Mouse (Mus musculus) frontal cortex, postnatal 10 days (tissue): Measurements from ENCODE around the gene Nfic.
A peak's percentile ranks its signal among the peaks of the same experiment; 100 is the strongest.

Experiments
- DNase-seq, 2 experiments: peaks; one replicate each; pipeline ENCODE4 v3.0.0; 2022; ENCODE audit warnings: low spot score in 2 of 2, mixed read lengths in 1 of 2

The Nfic gene

DNA sequence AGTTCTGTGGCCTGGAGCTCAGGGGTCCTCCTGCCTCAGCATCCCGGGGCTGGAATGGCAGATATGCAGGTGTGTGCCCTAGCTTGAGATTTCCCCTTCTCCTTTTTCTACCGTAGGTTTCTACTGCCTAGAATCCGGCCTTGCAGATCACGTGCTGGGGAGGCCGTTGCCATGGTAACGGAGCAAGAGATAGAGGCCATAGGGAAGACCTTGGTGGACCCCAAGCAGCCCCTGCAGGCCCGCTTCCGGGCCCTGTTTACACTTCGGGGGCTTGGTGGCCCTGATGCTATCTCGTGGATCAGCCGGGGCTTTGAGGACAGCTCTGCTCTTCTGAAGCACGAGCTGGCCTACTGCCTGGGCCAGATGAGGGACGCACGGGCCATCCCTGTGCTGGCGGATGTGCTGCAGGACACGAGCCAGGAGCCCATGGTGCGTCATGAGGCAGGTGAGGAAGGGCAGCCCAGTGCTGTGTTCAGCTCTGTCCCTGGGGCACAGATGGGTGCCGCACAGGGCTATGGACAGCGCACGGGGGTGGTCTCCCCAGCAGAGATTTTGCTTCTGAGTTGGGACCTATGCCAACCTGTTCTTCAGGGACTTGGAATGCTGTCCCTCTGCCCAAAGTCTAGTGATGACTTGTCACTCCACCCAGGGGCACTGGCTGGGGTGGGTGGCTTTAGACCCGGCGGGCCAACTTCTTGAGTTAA is 69.7 kb downstream of the Nfic start:
- DNase-seq: no peak

DNA sequence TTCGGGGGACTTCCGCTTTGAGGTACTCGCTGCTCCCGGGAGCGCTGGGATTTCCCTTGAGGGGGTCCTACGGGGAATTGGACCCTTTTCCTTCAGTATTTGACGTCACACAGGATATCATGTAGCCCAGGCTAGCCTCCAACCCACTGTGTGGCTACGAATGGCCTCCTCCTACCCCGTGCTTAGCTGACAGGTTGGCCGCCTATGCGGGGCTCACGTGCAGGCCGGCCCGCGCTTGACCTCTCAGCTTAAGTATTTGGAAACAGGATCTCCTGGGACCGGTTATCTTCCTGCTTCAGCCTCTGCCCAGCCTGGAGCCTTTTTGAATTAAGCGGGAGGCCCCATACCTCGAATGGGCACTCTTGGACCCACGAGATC is 70.8 kb downstream of the Nfic start:
- no peak for DNase-seq

DNA sequence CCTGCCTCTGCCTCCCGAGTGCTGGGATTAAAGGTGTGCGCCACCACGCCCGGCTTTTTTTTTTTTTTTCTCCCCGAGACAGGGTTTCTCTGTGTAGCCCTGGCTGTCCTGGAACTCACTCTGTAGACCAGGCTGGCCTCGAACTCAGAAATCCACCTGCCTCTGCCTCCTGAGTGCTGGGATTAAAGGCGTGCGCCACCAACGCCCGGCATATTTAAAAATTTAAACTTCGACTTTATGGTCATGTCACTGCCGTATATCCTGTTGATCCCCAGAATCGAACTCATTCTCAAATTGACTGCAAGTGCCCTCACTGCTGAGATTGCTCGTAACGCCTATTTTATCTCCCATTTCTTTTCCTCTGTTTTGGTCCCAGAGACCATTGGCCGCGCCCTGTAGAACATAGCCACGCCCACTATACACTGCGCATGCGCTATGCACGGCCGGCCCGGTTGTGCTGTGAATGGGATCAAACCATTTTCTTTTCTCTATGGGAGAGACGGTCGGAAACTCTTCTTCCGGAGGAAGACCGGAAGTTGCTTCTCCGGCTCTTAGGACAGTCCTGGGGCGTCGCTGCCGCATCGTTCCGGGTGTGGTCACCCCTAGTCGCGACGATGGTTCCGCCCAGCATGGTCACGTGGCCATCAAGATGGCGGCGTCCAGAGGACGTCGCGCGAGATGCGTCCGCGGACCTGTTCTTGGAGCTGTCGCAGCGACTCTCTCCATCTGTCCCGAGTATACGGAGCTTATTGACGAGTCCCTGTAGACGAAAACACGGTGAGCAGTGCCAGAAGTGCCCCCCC is 71.4 kb downstream of the Nfic start, which contains the start of the genes Dohh and Gm48551:
TSS of gene Dohh (plus strand) at position 627 of the 803 bp plus-strand sequence.
TSS of gene Gm48551 (plus strand) at position 665 of the 803 bp plus-strand sequence.
- DNase-seq: peak; percentile 97 to 98

DNA sequence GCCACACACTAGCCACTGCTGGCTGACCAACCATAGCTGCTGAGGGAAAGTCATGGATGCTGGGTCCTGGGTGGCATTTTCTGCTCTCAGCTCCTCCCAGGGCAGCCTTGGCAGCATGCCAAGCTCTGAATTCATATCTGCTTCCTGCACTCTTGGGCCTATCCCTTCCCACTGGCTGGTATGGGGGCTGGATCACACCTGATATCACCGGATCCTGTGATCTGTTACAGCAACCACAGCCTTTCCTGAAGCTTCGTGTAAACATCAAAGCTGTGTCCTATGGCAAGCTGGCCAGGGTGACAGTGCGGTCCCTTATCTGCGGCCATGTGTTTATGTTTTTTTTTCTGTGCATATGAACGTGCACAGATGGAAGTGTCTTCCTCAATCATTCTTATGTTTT is 73.4 kb downstream of the Nfic start:
- no peak for DNase-seq

DNA sequence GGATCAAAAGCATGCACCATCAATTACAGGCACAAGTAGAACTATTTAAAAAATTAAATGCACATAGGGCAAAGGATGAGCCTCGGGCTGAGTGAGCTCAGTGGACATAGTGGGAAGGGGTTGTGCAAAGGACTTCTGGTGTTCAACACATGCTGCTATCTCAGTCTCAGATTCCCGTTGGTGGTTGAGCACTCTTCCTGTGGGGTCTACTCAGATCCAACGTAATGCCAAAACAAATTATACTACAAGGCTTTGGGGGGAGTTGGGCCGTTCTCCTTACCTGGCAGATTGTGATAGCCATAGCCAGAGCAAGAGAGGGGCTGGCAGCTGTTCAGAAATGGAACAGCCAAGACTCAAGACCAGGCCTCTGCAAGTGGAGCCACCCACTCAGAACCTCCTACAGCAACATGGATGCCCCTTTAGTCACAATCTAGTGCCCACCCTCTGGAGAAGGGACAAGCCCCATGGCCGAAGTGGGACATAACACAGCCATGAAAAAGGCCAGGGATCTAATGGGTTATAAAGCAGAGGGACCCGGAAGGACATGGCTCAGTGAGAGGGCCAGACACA is 75.5 kb downstream of the Nfic start:
- DNase-seq: no peak

DNA sequence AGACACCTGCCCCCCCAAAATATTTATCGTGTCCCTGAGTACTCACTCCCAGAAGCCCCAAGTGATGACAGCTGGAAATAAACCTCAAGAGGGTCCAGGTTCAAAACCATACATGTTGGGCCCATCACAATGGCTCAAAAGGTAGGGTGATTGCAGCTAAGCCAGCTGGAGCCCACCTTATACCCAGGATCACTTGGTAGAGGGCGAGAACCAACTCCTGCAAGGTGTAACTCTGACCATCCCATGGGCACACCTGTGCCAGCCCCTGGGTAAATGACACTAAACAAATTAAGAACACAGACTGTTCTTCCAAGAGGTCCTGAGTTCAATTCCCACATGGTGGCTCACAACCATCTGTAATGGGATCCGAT is 76.3 kb downstream of the Nfic start:
- DNase-seq: no peak

DNA sequence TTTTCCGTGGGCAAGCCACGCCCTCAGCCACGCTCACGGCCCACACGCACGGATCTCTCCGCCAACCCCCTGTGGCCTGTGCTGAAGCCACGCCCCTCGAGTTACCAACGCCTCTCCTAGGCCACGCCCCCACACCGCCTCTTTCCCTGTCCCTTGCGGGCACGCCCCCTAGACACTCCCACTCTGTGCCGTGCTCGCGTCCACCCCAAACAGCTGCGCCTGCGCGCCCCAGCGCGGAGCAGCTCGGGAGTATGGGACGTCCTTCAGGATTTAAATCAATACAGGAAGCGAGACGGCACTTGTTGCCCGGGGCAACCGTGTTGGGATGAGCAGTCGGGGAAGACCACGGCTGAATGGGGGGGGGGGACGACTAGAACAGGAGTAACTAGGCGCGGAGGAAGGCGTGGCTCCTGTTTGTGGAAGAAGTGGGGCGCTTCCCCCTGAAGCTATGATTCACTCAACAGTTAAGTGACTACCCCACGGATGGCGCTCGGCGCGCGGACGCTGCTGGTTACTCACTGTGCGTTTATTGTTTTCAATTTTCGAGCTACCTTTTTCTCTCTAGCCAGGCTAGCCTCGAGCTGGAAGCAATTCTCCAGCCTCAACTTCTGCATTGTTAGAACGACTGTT is 76.8 kb downstream of the Nfic start:
- peak; percentile 100 for DNase-seq

DNA sequence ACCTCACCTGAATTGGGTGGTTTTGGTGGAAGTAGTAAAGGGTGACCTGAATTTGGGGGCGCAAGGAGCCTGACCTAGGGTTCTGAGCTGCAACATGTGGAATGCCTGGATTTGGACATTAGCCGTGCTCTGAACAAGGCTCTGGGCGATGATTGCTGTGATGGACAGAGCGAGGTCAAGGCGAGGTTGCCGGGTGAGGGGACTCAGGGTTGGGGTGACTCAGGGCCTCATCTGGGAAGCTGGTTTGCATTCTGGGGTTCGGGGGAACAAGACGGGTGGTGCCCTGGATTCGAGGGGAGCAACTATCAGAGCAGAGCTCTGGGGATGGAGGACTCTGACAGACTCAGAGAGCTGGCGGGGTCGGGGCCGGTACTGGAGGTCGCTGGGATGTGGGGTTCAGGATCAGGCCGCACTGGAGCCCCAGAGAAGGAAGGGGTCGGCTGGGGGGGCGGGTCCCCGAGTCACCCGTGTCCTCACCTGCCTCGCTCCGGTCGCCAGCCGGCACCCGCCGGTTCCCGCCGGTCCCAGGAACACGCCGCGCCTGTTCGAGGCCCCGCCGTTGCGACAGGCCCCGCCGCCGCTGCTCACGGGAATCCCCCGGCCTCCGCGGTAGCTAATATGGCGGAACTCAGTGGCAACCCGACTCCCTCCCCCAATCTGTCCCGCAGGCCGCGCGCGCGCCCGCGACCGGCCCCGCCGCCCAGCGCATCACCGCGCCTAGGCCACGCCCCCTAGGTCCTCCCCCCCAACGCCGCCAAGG is 77.5 kb downstream of the Nfic start, which contains the start of gene Fzr1:
TSS of gene Fzr1 (minus strand) at position 724 of the 760 bp plus-strand sequence.
- DNase-seq: no peak

DNA sequence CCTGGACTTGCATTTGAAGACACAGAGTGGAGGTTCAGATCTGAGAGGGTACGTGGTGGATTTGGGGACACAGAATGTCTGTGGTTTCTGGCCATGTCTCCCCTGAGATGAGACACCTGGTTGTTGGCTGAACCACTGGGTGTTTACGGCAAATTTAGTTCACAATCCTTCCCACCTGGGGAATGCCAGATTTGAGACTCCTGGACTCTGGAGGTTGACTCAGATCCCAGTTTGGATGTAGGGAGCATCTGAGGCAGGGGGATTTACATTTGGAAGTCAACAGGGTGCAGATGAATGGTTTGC is 78.1 kb downstream of the Nfic start:
- no peak for DNase-seq

DNA sequence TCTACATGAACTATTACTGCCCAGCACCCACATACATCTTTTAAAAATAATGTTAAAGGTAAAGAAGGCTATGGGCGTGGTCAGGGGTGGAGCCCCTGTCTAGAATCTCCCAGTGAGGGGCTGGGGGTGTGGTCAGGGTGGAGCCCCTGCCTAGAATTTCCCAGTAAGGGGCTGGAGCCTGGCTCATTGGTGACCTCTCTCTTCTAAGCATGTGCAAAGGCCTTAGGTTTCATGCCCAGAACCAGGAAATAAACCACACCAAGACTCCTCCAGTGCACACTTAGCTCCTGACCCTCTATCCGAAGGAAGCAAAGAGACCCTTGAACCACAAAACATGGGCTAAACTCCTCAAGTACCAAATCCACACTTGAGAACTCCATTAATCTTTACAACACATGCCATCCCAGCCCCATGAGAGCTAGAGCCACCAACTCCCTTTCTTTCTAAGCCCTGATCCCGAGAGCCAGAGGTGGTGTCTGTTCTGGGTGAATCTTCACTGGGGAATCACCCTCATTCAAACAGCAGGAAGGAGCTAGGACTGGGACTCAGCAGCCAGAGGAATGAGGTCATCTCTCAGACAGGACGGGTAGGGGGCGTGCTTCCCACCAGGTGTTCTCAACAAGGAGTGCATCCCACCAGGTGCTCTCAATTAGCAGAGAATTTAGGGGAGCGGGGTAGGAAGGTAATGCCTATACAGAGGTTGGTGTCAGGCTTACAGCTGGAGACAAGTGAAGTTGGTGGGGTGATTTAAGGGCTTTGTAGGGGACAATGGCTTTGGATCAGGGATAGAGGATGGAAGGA is 78.7 kb downstream of the Nfic start:
- no peak for DNase-seq

DNA sequence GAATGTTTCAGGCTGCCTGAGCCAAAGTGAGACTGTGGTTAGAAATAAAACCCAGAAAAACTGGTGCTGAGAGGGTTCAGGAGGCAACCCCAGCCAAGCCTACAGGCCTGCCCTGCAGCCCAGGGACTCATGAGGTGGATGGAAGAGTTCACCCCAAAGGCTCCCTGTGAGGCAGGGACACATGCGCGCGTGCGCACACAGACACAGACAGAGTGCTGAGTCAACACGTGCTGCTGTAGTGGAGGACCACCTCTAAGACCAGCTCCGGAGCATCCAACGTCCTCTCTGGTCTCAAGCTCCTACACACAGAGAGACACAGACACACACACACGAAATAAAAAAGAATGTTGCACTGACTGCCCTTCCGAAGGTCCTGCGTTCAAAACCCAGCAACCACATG is 80.1 kb downstream of the Nfic start:
- DNase-seq: no peak

DNA sequence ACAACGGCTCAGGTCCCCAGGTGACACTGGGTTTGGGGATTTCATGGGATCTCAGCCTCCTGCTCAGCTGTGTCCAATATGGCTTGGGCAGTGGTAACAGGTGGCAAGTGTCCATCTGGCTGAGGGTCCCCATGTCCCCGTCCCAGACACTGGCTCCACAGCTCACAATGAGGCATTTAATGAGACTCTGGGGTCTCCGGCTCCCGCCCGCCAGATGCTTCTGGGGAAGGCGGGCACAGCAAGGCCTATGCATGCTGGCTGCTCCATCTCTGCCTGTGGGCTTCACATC is 88.3 kb downstream of the Nfic start:
- DNase-seq: no peak

DNA sequence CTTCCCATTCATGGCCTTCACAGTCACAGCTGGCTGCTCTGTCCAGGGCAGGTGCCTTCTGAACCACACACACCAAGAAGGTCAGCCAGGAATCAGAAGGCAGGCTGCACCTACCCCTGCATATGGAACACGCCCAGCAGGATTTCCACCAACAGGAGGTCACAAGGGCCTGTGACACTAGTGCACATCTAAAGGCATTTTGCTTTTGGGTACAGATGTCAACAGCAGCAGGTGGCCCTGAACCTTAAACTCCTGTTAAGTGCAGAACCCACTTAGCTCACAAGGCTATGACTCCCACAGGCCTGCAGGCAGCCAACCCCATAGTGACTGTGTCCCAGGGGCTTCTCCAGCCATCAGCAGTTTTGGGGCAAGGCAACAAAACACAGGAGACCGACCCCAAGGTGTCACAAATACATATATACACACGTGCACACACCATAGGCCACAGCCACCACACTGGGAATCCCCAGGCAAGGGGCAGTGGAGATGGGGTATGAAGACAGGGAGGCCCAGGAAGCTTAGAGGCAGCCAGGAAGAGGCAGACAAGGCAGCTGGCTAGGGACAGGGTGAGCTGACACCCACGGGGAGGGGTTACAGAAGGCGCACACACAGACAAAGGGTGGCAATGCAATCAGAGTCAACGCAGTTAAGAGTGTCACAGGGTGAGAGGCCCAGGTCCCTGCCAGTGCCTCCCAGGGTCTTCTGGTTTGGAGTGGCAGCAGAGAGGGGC is 88.8 kb downstream of the Nfic start:
- no peak for DNase-seq

DNA sequence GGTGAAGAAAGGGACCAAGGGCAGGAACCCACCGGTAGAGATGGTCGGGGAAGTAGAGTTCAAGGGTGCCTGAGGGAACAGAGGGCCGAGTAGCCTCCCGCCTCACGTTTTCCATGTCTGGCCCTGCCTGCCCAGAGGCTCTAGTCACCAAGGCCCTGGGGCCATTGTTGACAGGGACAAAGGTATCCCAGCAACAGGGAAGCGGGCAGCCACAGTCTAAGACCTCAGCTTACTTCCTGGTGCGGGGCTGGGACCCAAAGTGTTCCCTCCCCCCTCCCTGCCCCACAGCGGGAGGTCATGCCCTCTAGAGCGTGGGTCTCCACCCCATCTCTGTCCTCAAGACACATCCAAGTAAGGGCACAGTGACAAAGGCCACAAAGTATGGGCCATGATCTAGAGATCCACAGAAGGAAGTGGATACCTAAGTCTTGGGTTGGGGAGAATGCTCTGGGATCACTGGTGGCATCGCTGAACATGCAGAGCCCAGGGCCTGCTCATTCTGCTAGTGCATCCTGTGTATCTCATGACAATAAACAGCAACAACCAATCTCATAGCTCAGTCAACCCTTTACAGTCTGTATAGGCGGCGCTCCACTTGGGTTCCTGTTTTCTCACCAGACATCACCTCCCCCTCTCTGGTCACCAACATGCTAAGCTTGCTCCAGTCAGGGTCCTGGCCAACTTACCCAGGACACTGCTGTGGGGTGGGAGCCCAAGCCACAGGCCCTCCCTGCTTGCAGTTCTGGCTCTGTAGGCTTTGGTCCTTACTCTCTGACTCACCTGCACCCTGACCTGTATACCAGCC is 89.6 kb downstream of the Nfic start, which contains the start of gene 4930404N11Rik:
TSS of gene 4930404N11Rik (minus strand) at position 145 of the 805 bp plus-strand sequence.
- DNase-seq: no peak

DNA sequence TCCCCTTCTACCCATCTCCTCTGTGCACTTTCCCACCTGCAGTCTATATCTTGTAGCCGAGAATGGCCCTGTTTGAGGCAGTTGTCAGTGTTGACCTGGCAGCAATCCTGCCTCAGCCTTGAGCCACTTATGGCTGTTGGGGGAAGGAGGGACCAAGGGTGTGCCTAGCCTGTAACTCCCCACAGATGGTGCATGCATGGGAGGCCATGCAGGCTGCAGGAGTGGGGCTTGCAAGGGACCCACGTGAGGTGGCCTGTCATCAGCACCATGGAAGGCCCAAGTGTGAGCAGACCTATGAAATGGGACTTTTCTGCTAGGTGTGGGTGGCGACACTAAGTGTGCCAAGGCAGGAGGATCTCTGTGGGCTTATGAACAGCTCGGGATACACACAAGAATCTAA is 90.4 kb downstream of the Nfic start:
- no peak for DNase-seq

DNA sequence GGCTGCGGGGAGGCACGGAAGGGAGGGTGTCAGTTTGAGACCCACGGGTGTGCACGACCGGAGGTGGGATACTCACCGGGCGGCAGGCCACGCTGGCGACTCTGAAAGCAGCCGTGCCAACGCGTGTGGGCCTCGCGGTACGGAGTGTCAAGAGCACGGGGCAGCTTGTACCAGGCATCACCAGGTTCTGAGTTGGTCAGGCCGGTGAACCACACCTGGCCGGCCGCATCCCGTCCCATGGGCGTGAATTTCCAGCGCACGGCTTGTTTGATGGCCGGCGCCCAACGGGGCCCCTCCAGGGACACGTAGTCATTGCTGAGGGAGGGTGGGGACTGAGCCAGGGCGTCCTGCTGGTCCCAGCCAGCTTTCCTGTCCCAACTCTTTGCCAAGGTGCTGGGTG is 90.8 kb downstream of the Nfic start:
- no peak for DNase-seq

DNA sequence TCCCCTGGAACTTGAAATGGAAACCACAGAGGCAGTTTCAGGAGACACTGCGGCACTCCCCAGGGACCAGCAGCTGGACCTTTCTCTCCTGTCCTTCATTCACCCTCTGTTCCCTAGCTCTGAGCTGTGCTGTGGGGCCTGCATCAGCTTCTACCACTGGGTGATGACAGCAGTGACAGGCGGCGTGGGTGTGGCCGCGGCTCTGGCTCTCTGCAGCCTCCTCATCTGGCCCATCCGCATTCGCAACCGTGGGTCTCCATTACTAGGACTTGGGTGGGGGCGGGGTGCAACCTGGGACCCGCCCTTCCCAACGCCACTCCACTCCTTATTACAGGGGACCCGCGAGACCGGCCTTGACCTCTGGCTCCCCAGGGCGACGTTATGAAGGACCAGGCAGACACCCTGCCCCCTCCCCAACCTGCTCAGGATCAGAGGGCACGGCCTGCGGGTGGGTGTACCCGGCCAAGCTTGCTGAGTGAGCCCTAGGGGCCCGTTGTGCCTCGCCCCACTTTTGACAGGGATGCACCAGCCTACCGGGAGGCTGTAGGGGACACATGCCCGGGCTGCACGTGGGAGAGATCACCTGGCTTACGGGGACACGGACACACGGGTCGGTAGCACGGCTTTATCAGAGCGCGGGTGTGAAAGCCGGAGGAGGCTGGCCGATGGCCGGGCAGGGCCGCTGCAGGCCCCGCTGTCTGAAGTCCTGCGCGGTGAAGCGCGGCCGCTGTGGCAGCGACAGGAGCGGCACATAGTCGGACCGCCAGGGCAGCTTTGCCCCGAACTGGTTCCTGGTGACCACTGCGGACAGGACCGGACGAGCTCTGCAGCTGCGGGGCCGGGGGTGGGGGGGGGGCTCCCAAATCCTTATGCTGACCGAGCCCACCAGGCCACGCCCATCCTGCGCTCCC is 91.7 kb downstream of the Nfic start:
- no peak for DNase-seq

DNA sequence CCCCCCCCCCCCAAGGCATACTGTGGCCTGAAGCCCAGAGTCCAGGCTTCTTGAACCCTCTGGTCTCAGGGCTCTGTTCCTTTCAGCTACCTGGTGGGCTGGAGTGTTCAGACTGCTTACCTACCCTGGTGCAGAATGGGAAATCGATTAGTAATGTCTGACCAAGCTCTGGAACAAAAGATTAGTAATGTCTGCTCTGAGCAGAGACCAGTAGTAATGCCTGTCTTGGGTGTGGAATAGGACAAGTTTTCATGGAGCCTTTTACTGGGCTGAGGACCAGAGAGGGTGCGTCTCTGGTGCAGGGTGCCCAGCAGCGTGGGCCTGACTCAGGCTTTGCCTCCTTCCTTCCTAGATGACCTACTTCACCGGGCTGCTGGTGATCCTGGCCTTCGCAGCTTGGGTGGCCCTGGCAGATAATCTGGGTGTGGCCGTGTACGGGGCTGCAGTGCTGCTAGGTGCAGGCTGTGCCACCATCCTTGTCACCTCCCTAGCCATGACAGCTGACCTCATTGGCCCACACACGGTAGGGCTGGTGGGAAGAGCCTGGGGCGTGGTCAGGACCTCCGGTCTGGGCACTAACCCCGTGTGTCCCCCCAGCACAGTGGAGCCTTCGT is 93.0 kb downstream of the Nfic start:
- DNase-seq: no peak
